Mouse (Mus musculus) kidney, adult 2 months (tissue): Measurements from ENCODE around the gene Prr19.
"Not testable (repeated sequence)": the region's sequence is repeated elsewhere in the genome, so short reads cannot be mapped to it uniquely, and the experiment has no call there.

Experiments used
- CTCF ChIP-seq: fragments of 200-500 bp; conservative IDR thresholded peaks from 2 replicates; pipeline ENCODE4 v1.5.1; 2011; ENCODE audit warnings: low read depth, mild to moderate bottlenecking, control low read depth, low read length, moderate library complexity, mixed read lengths; ENCODE audit not compliant: insufficient read depth, insufficient read length
- POLR2A ChIP-seq: fragments of 200-500 bp; IDR thresholded peaks from one replicate; pipeline ENCODE4 v1.6.1; 2011; ENCODE audit warnings: low read depth, low read length, control low read depth

DNA sequence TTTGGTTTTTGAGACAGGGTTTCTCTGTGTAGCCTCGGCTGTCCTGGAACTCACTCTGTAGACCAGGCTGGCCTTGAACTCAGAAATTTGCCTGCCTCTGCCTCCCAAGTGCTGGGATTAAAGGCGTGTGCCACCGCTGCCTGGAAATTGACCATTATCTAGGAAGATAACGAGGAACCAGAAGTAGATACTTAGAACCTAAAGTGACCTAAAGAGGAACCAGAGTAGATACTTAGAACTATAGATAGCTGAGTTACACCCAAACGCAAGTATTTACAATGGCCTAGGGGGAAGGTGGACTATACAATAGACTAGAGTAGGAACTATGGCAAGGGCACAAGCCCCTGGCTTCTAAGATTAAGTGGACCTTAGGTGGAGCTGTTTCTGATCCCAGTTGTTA lies 35.5 kb upstream of the Prr19 start:
- TF ChIP-seq CTCF, POLR2A: not testable (repeated sequence)
